10 mouse cellular contexts compared by ENCODE assay signal in the genomic region with DNA sequence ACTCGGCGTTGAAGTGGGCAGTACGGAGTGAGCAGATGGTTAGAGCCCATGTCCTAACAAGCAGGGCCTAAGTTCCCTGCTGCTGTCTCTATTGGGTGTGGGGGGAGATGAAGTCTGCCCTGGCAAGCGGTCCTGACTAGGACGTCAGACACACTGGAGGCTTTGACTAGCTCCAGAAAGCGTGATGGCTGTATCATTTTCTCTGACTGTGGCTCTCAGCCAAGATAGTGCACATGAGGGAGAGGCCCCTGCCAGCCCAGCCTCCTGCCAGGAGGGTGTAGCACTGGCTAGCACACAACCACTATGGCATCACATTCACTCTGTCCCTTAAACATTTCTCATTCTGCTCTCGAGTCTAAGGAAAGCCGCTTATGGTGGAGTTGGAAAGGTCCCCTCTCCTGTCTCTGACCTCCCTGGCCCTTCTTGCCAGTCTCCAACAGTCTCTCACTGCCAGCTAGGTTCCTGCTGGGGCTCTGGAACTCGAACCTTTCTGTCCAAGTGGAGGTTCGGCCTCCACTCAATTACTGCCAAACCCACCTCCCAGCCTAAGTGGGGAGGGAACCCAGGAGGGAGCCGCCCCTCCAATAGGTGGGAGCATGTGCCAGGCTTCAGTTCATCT. TPM values are rescaled to one million over a fixed set of nuclear protein-coding genes. Genes with fewer than 3 reads are reported as not detected.
A peak's percentile ranks its signal among the peaks of the same experiment; 100 is the strongest.
DNase-seq lines count a peak whose midpoint lies in the region; ATAC-seq and TF ChIP-seq lines count a peak whose summit lies in the region.
"Had no signal": no experiment of that assay in that cellular context is flagged by ENCODE, and none has a peak within 500 bp of the region (broad histone marks: within the 10 kb centered on the region; RNA-seq: fewer than 3 reads in every experiment).

No protein-coding gene starts in this region.

- WGBS in embryonic facial prominence, embryonic 15.5 days: 68% methylated on average over 11 of the region's 11 CpGs
- WGBS in hindbrain, postnatal 0 days: 44% methylated on average over 11 of the region's 11 CpGs

- H3K9ac ChIP-seq in embryonic facial prominence, embryonic 15.5 days: no peak overlapping the region
- H3K9ac ChIP-seq in hindbrain, postnatal 0 days (replicated peaks; ENCODE audit: low read length): no peak overlapping the region
- H3K9ac ChIP-seq: neural tube, embryonic 12.5 days had no signal

- H3K9me3 ChIP-seq in embryonic facial prominence, embryonic 15.5 days (replicated peaks): no peaks in the 10 kb centered on the region
- no peaks in the 10 kb centered on the region for H3K9me3 ChIP-seq in hindbrain, postnatal 0 days (ENCODE audit: low read length)
- H3K9me3 ChIP-seq: neural tube, embryonic 12.5 days had no signal

- no peak overlapping the region for H3K4me2 ChIP-seq in embryonic facial prominence, embryonic 15.5 days (replicated peaks)
- H3K4me2 ChIP-seq in hindbrain, postnatal 0 days (ENCODE audit: low read depth, low read length): no peak overlapping the region
- H3K4me2 ChIP-seq: neural tube, embryonic 12.5 days had no signal

- no peaks in the 10 kb centered on the region for H3K27me3 ChIP-seq in embryonic facial prominence, embryonic 15.5 days
- no peaks in the 10 kb centered on the region for H3K27me3 ChIP-seq in hindbrain, postnatal 0 days (ENCODE audit: insufficient read depth, low read length)
- H3K27me3 ChIP-seq: neural tube, embryonic 12.5 days had no signal

- peak; percentile 70 for DNase-seq in adrenal gland, postnatal 10 days
- no peak for DNase-seq in adrenal gland, adult 18-20 months (ENCODE audit: low spot score in 2 of 2)
- peak; percentile 23 to 44 for DNase-seq in left cerebral cortex, postnatal 14 days (ENCODE audit: low spot score in 2 of 2)
- DNase-seq in left cerebral cortex, adult 2 months (ENCODE audit: extremely low spot score in 1 of 2, low spot score in 2 of 2): no peak
- DNase-seq in hindbrain, postnatal 0 days (ENCODE audit: low spot score): peak; percentile 63
- DNase-seq in testis, postnatal 10 days (ENCODE audit: low spot score): no peak
- DNase-seq in thymus, adult 18-20 months: no peak

- H3K4me3 ChIP-seq in left cerebral cortex, adult 2 months: no peak overlapping the region
- no peak overlapping the region for H3K4me3 ChIP-seq in embryonic facial prominence, embryonic 15.5 days (replicated peaks)
- no peak overlapping the region for H3K4me3 ChIP-seq in hindbrain, postnatal 0 days (ENCODE audit: low read length)
- H3K4me3 ChIP-seq: neural tube, embryonic 12.5 days had no signal

- ATAC-seq in embryonic facial prominence, embryonic 15.5 days (ENCODE audit: insufficient number of reproducible peaks, low FRiP score, low TSS enrichment, low read depth): 0 out of 2 replicates have a peak, but pooled peaks have one; percentile 41
- ATAC-seq in hindbrain, postnatal 0 days: peak; percentile 71

- peaks cover 23% of the 10 kb centered on the region for H3K4me1 ChIP-seq in embryonic facial prominence, embryonic 15.5 days
- H3K4me1 ChIP-seq in hindbrain, postnatal 0 days (ENCODE audit: insufficient read depth, low read length): 0 out of 2 replicates have a peak, but pooled peaks cover 8% of the 10 kb centered on the region

- TF ChIP-seq CTCF in left cerebral cortex, adult 2 months (IDR thresholded peaks at IDR 0.05): no peak
- TF ChIP-seq CTCF in hindbrain, postnatal 0 days (IDR thresholded peaks at IDR 0.05; ENCODE audit: low read depth): no peak

- H3K36me3 ChIP-seq in embryonic facial prominence, embryonic 15.5 days: no peaks in the 10 kb centered on the region
- no peaks in the 10 kb centered on the region for H3K36me3 ChIP-seq in hindbrain, postnatal 0 days (ENCODE audit: insufficient read depth, low read length)
- H3K36me3 ChIP-seq: neural tube, embryonic 12.5 days had no signal

- no peak overlapping the region for H3K27ac ChIP-seq in left cerebral cortex, adult 2 months
- H3K27ac ChIP-seq in embryonic facial prominence, embryonic 15.5 days (replicated peaks): no peak overlapping the region
- H3K27ac ChIP-seq in hindbrain, postnatal 0 days: no peak overlapping the region
- H3K27ac ChIP-seq: neural tube, embryonic 12.5 days had no signal

- intact Hi-C loops in left cerebral cortex, postnatal 14 days (cut with DNase I): no loop called here
- intact Hi-C loops in left cerebral cortex, adult 2 months (cut with DNase I): no loop called here

RNA-seq across cellular contexts. Expression of gene Sgk2, which starts 11.9 kb away (rescaled TPM):
- total RNA-seq in adrenal gland, postnatal 10 days (2021): 1 to 10 TPM; 2.1 to 3.1 TPM
- under 1 TPM in 1 of 2 experiments, not detected in 1; 0.63 TPM for total RNA-seq in adrenal gland, adult 18-20 months (2021)
- 1 to 10 TPM in 1 of 2 experiments, under 1 TPM in 1; 0.55 to 1.1 TPM for total RNA-seq in left cerebral cortex, postnatal 14 days (2021)
- total RNA-seq in left cerebral cortex, adult 2 months (2021): under 1 TPM; 0.26 to 0.66 TPM
- polyA plus RNA-seq in embryonic facial prominence, embryonic 15.5 days (2015; fragmentation: Nextera tagmentation; extraction: Ambion mirVana): 0.09 TPM in 1 of 2 replicates, not detected in the other
- total RNA-seq in hindbrain, postnatal 0 days (2014; rRNA removed): 0.07 and 0.16 TPM in 2 replicates
- 0.11 and 0.23 TPM in 2 replicates for polyA plus RNA-seq in hindbrain, postnatal 0 days (2015; fragmentation: Nextera tagmentation; extraction: Ambion mirVana)
- polyA plus RNA-seq: limb, embryonic 11.5 days; neural tube, embryonic 12.5 days had no signal

RNA-seq across cellular contexts. Expression of gene L3mbtl1, which starts 32.0 kb away (rescaled TPM):
- total RNA-seq in adrenal gland, postnatal 10 days (2021): under 1 TPM; 0.33 to 0.63 TPM
- total RNA-seq in adrenal gland, adult 18-20 months (2021): under 1 TPM in 1 of 2 experiments, not detected in 1; 0.51 TPM
- total RNA-seq in left cerebral cortex, postnatal 14 days (2021): 10 to 100 TPM; 24.1 to 24.9 TPM
- 10 to 100 TPM; 19.3 to 22.2 TPM for total RNA-seq in left cerebral cortex, adult 2 months (2021)
- 0.16 and 0.48 TPM in 2 replicates for polyA plus RNA-seq in embryonic facial prominence, embryonic 15.5 days (2015; fragmentation: Nextera tagmentation; extraction: Ambion mirVana)
- 10.9 and 38.4 TPM in 2 replicates for total RNA-seq in hindbrain, postnatal 0 days (2014; rRNA removed)
- 7.5 and 8.1 TPM in 2 replicates for polyA plus RNA-seq in hindbrain, postnatal 0 days (2015; fragmentation: Nextera tagmentation; extraction: Ambion mirVana)

RNA-seq across cellular contexts. Expression of gene Ift52, which starts 41.9 kb away (rescaled TPM):
- 10 to 100 TPM; 35.6 to 38.1 TPM for total RNA-seq in adrenal gland, postnatal 10 days (2021)
- 10 to 100 TPM; 39.5 to 61.6 TPM for total RNA-seq in adrenal gland, adult 18-20 months (2021)
- total RNA-seq in left cerebral cortex, postnatal 14 days (2021): 10 to 100 TPM; 29.8 to 30.6 TPM
- 10 to 100 TPM; 32.9 to 35.2 TPM for total RNA-seq in left cerebral cortex, adult 2 months (2021)
- 45.3 and 51.7 TPM in 2 replicates for polyA plus RNA-seq in embryonic facial prominence, embryonic 15.5 days (2015; fragmentation: Nextera tagmentation; extraction: Ambion mirVana)
- total RNA-seq in hindbrain, postnatal 0 days (2014; rRNA removed): 15.8 and 19.3 TPM in 2 replicates
- polyA plus RNA-seq in hindbrain, postnatal 0 days (2015; fragmentation: Nextera tagmentation; extraction: Ambion mirVana): 31.8 and 33.0 TPM in 2 replicates

RNA-seq across cellular contexts. Expression of gene Srsf6, which starts 43.9 kb away (rescaled TPM):
- 100 to 1,000 TPM; 149 to 168 TPM for total RNA-seq in adrenal gland, postnatal 10 days (2021)
- total RNA-seq in adrenal gland, adult 18-20 months (2021): 100 to 1,000 TPM; 172 to 220 TPM
- total RNA-seq in left cerebral cortex, postnatal 14 days (2021): 100 to 1,000 TPM; 112 to 115 TPM
- 100 to 1,000 TPM in 1 of 2 experiments, 10 to 100 TPM in 1; 99.3 to 109 TPM for total RNA-seq in left cerebral cortex, adult 2 months (2021)
- 190 and 195 TPM in 2 replicates for polyA plus RNA-seq in embryonic facial prominence, embryonic 15.5 days (2015; fragmentation: Nextera tagmentation; extraction: Ambion mirVana)
- total RNA-seq in hindbrain, postnatal 0 days (2014; rRNA removed): 87.2 and 99.4 TPM in 2 replicates
- polyA plus RNA-seq in hindbrain, postnatal 0 days (2015; fragmentation: Nextera tagmentation; extraction: Ambion mirVana): 124 and 135 TPM in 2 replicates

Comparison
In these comparisons a context has a peak if more than half of its experiments do, and no peak if none do; other contexts are left out.
1. DNase-seq: peak in adrenal gland, postnatal 10 days (single experiment), left cerebral cortex, postnatal 14 days (2 of 2) and hindbrain, postnatal 0 days (single experiment); none in adrenal gland, adult 18-20 months (0 of 2), left cerebral cortex, adult 2 months (0 of 2), testis, postnatal 10 days (single experiment) and thymus, adult 18-20 months (0 of 2).